Mouse (Mus musculus) forebrain, embryonic 14.5 days (tissue): Measurements from ENCODE around the gene Alg13. TPM values are rescaled to one million over a fixed set of nuclear protein-coding genes. Genes with fewer than 3 reads are reported as not detected.

Experiments used
- ATAC-seq: fragments of 200-750 bp; cut with Nextera tagmentation; 2 replicates; pipeline ENCODE4 v1.8.0; 2017; ENCODE audit warnings: mild to moderate bottlenecking, moderate library complexity
- DNase-seq: peaks from one replicate; pipeline ENCODE4 v3.0.0-alpha.2; 2015; ENCODE audit warnings: low spot score
- H3K27ac ChIP-seq: fragments of 300-500 bp; sonication (generic); 2 replicates; pipeline ENCODE4 v1.5.1; 2014; ENCODE audit warnings: low read depth, mild to moderate bottlenecking, control low read depth, low read length, moderate library complexity
- H3K27me3 ChIP-seq: fragments of 300-500 bp; sonication (generic); replicated peaks from 2 replicates; pipeline ENCODE4 v1.6.1; 2014; ENCODE audit warnings: low read length, control low read depth, mixed read lengths; ENCODE audit not compliant: control insufficient read depth, insufficient read depth
- H3K36me3 ChIP-seq: fragments of 300-500 bp; sonication (generic); 2 replicates; pipeline ENCODE4 v1.6.1; 2014; ENCODE audit warnings: low read length, control low read depth; ENCODE audit not compliant: control insufficient read depth, insufficient read depth
- H3K4me1 ChIP-seq: fragments of 300-500 bp; sonication (generic); 2 replicates; pipeline ENCODE4 v1.6.1; 2014; ENCODE audit warnings: antibody characterized with exemption, low read length, control low read depth; ENCODE audit not compliant: control insufficient read depth, insufficient read depth
- H3K4me2 ChIP-seq: fragments of 300-500 bp; sonication (generic); 2 replicates; pipeline ENCODE4 v1.6.1; 2014; ENCODE audit warnings: mild to moderate bottlenecking, control low read depth, low read length
- H3K4me3 ChIP-seq: fragments of 300-500 bp; sonication (generic); 2 replicates; pipeline ENCODE4 v1.5.1; 2014; ENCODE audit warnings: low read depth, low read length, control low read depth
- H3K9ac ChIP-seq: fragments of 300-500 bp; sonication (generic); 2 replicates; pipeline ENCODE4 v1.6.1; 2014; ENCODE audit warnings: mild to moderate bottlenecking, low read length, control low read depth, moderate library complexity
- H3K9me3 ChIP-seq: fragments of 300-500 bp; sonication (generic); replicated peaks from 2 replicates; pipeline ENCODE4 v1.6.1; 2016; ENCODE audit warnings: low read length, control low read depth, mixed read lengths; ENCODE audit not compliant: control insufficient read depth
- WGBS: fragments of 180-500 bp; shearing (Covaris S2); extraction: QIAGEN DNeasy Blood & Tissue Kit; methylation state at CpG from one replicate; pipeline ENCODE4 v1.1.7; 2014; 5-methylcytosine and 5-hydroxymethylcytosine counted together
- polyA plus RNA-seq: library from polyadenylated mRNA; unstranded; fragments of >200 nt; fragmentation: Nextera tagmentation; extraction: Ambion mirVana; gene quantifications from 2 replicates; pipeline ENCODE4 v1.2.1, GENCODE M21; 2014

The Alg13 gene
- 17.4 and 19.5 TPM in 2 replicates for polyA plus RNA-seq

GRCm38 (mm10) chrX:144317548-144318163, at the start of gene Alg13:
Alg13 (plus strand) TSS chrX:144317804.
- ATAC-seq (peak; percentile 94), DNase-seq (peak; percentile 91)
- Histone ChIP-seq H3K4me3 (peak within 1 kb of the TSS; percentile 50), H3K9me3 (no peaks in the 10 kb centered on the region), H3K36me3 (no peaks in the 10 kb centered on the region), H3K27ac (peak within 1 kb of the TSS; percentile 58; the same call in 1 of the 2 replicates), H3K4me1 (no peaks in the 10 kb centered on the region), H3K9ac (peak within 1 kb of the TSS; percentile 64), H3K4me2 (peak within 1 kb of the TSS; percentile 70), H3K27me3 (no peaks in the 10 kb centered on the region)
- 26% methylated on average over 47 of the region's 47 CpGs for WGBS

DNA sequence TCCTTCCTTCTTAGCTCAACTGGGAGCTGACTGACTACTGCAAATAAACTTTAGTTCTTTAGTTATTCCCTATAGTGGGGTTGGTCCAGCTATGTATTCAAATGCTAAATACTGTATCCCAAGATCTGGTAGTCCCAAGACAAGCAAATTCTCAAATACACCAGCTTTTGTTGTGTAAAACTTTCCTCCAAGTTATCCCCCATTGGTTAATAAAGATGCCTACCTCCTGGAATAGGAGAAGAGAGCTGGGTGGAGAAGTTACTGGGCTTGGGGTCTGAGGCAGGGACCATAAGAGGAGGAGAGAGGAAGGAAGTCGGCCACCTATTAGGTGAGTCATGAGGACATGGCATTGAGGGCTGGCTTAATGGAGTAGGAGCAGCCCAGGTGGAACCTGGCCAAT, 49.0 kb upstream of the Alg13 start:
- no peak for ATAC-seq
- H3K27me3 ChIP-seq: no peaks in the 10 kb centered on the region
- WGBS: 84% methylated on average over 1 of the region's 1 CpGs
- no peak for DNase-seq
- no peak overlapping the region for H3K9ac ChIP-seq
- H3K27ac ChIP-seq: no peak overlapping the region
- H3K4me1 ChIP-seq: no peaks in the 10 kb centered on the region
- no peaks in the 10 kb centered on the region for H3K9me3 ChIP-seq
- no peak overlapping the region for H3K4me3 ChIP-seq
- no peak overlapping the region for H3K4me2 ChIP-seq
- no peaks in the 10 kb centered on the region for H3K36me3 ChIP-seq

DNA sequence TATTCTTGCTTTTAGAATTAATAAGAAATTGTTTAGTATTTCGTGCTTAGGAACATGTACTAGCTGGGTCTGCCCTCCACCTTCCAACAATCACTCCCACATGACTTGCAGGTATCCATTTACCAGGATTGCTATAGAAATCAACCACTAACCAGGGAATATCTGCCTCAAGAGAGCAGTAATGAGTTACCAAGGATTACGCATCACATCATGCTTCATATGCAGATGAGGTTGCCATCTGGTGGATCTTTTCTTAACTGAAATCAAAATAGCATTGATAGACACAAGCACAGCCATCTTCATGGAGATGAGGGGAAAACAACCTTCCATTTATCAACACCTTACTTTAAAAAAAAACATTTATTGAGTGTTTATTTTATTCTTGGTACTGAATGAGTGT, 16.1 kb upstream of the Alg13 start:
- Histone ChIP-seq H3K36me3 (no peaks in the 10 kb centered on the region), H3K4me2 (no peak overlapping the region), H3K4me1 (no peaks in the 10 kb centered on the region), H3K9ac (no peak overlapping the region), H3K9me3 (no peaks in the 10 kb centered on the region), H3K27me3 (no peaks in the 10 kb centered on the region), H3K4me3 (no peak overlapping the region), H3K27ac (no peak overlapping the region)
- 65% methylated on average over 2 of the region's 2 CpGs for WGBS
- peak; percentile 72 for DNase-seq
- peak; percentile 54; the same call in 1 of the 2 replicates for ATAC-seq

- H3K4me2 ChIP-seq: no peak overlapping the region
- H3K36me3 ChIP-seq: no peaks in the 10 kb centered on the region
- no peaks in the 10 kb centered on the region for H3K4me1 ChIP-seq
- no peak overlapping the region for H3K27ac ChIP-seq
- 82% methylated on average over 2 of the region's 2 CpGs for WGBS
- H3K27me3 ChIP-seq: no peaks in the 10 kb centered on the region
- no peak overlapping the region for H3K9ac ChIP-seq
- H3K4me3 ChIP-seq: no peak overlapping the region
- ATAC-seq (no peak), DNase-seq (no peak)
- no peaks in the 10 kb centered on the region for H3K9me3 ChIP-seq
Measured at GRCm38 (mm10) chrX:144305659-144306058, 11.9 kb upstream of the Alg13 start.

GRCm38 (mm10) chrX:144314041-144314440, 3.6 kb upstream of the Alg13 start:
- no peak overlapping the region for H3K27ac ChIP-seq
- H3K4me1 ChIP-seq: no peaks in the 10 kb centered on the region
- ATAC-seq (peak; percentile 18; the same call in 1 of the 2 replicates), DNase-seq (peak; percentile 62)
- no peaks in the 10 kb centered on the region for H3K27me3 ChIP-seq
- 60% methylated on average over 2 of the region's 2 CpGs for WGBS
- H3K36me3 ChIP-seq: no peaks in the 10 kb centered on the region
- H3K9ac ChIP-seq: no peak overlapping the region
- no peak overlapping the region for H3K4me2 ChIP-seq
- no peaks in the 10 kb centered on the region for H3K9me3 ChIP-seq
- H3K4me3 ChIP-seq: no peak overlapping the region

DNA sequence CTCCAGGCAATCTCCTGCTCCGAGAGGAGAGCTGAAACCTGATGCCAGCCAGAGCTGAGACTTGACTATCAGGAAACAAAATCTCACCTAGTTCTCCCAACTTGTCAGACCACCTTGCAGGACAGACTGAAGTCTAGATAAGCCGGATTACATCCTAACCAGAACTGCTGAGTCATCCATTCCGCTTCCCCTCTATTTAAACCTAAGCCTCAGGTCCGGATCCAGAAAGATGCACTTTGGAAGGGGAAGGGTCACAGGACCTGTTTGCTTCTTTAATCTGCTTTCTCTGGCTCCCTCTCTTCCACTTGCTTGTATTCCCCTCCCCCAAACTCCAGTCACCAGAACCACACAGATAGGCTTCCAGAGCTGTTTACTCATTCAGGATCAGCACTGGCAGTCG, 2.6 kb upstream of the Alg13 start:
- 42% methylated on average over 5 of the region's 5 CpGs for WGBS
- ATAC-seq (no peak), DNase-seq (no peak)
- Histone ChIP-seq H3K4me2 (no peak overlapping the region), H3K4me3 (no peak overlapping the region), H3K36me3 (no peaks in the 10 kb centered on the region), H3K27me3 (no peaks in the 10 kb centered on the region), H3K9me3 (no peaks in the 10 kb centered on the region), H3K27ac (no peak overlapping the region), H3K9ac (no peak overlapping the region), H3K4me1 (no peaks in the 10 kb centered on the region)

GRCm38 (mm10) chrX:144316004-144316403, 1.6 kb upstream of the Alg13 start:
- Histone ChIP-seq H3K27me3 (no peaks in the 10 kb centered on the region), H3K9me3 (no peaks in the 10 kb centered on the region), H3K27ac (no peak overlapping the region), H3K36me3 (no peaks in the 10 kb centered on the region), H3K9ac (no peak overlapping the region), H3K4me2 (no peak overlapping the region), H3K4me1 (no peaks in the 10 kb centered on the region), H3K4me3 (no peak overlapping the region)
- ATAC-seq (no peak), DNase-seq (no peak)
- WGBS: 69% methylated on average over 5 of the region's 5 CpGs

DNA sequence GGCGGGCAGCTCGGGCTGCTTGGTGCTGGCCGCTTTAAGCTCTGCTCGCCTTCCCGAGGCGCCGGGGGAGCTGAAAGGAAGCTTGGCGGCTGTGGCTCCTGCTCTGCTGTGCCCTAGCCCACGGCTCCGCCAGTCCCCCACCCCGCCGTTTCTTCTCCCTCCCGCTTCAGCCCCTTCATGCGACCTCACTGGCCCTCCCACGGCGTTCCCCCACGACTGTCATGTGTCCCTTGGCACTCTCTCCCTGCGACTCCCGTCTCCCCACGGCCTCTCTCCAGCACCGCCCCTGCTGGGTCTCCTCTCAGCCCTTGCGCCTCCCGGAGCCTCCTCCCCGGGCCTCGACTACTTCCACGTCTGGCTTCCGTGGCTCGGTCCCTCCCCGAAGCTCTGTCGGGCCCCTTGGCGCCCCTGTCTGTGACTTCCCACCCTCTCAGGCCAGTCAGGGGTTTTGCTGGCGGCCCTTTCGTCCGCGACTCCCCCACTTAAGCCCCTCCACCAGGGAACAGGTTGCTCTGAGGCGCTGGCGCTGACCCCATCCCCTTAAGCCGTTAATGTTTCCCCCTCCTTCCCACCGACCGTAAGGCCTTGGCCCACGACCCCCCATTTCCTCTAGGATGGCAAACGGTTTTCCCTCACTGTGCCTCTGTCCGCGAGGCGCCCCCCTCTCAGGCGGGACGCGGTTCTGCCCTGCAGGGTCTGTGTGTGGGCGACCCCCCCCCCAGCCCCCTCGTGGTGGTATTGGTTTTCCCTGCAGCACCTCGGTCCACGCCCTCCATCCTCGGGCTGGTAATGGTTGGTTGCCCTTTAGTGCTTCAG, 768 bp downstream of the Alg13 start:
- DNase-seq (peak; percentile 4), ATAC-seq (peak; percentile 79)
- peak overlapping the region; percentile 50 for H3K4me3 ChIP-seq
- peak overlapping the region; percentile 64 for H3K9ac ChIP-seq
- H3K9me3 ChIP-seq: no peaks in the 10 kb centered on the region
- H3K27me3 ChIP-seq: no peaks in the 10 kb centered on the region
- no peaks in the 10 kb centered on the region for H3K36me3 ChIP-seq
- peak overlapping the region; percentile 58; the same call in 1 of the 2 replicates for H3K27ac ChIP-seq
- 32% methylated on average over 47 of the region's 53 CpGs for WGBS
- no peaks in the 10 kb centered on the region for H3K4me1 ChIP-seq
- H3K4me2 ChIP-seq: peak overlapping the region; percentile 70

DNA sequence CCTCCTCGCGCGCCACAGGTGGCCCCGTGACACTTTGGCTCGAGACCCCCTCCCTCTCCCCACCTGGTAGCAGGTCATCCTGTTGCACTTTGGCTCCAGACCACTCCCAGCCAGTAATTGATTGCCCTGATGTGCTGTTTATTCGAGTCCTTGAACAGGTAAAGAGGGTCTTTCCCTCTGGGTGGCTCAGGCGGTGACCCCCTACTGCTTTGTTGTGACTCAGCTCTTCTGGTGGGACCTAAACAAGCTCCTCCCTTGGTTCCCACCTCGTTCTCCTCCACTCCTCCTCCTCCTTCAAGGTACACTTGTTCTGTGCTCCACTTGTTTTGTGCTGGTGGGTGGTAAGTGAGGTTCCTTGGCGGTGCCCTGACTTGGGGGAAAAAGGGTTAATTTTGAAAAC, 1.8 kb downstream of the Alg13 start:
- Histone ChIP-seq H3K27me3 (no peaks in the 10 kb centered on the region), H3K4me3 (peak overlapping the region; percentile 4; the same call in 1 of the 2 replicates), H3K4me1 (no peaks in the 10 kb centered on the region), H3K4me2 (peak overlapping the region; percentile 70), H3K9me3 (no peaks in the 10 kb centered on the region), H3K9ac (no peak overlapping the region), H3K36me3 (no peaks in the 10 kb centered on the region), H3K27ac (no peak overlapping the region)
- 53% methylated on average over 9 of the region's 9 CpGs for WGBS
- ATAC-seq (no peak), DNase-seq (peak; percentile 22)
